Mouse (Mus musculus) kidney, embryonic 16.5 days (tissue): ENCODE data around the gene Fam8a1. TPM values are rescaled to one million over a fixed set of nuclear protein-coding genes. Genes with fewer than 3 reads are reported as not detected.

ENCODE experiments used
- ATAC-seq: fragments of 200-750 bp; cut with Nextera tagmentation; 2 replicates; pipeline ENCODE4 v1.8.0; 2017; ENCODE audit warnings: moderate TSS enrichment; ENCODE audit not compliant: low FRiP score, low TSS enrichment
- H3K27ac ChIP-seq: fragments of 300-500 bp; sonication (generic); 2 replicates; pipeline ENCODE4 v1.5.1; 2014; ENCODE audit warnings: low read length
- H3K27me3 ChIP-seq: fragments of 300-500 bp; sonication (generic); 2 replicates; pipeline ENCODE4 v1.6.1; 2014; ENCODE audit warnings: low read length, control low read depth, mixed read lengths; ENCODE audit not compliant: insufficient read depth
- H3K36me3 ChIP-seq: fragments of 300-500 bp; sonication (generic); 2 replicates; pipeline ENCODE4 v1.6.1; 2014; ENCODE audit warnings: low read length, control low read depth, mixed read lengths; ENCODE audit not compliant: insufficient read depth
- H3K4me1 ChIP-seq: fragments of 300-500 bp; sonication (generic); 2 replicates; pipeline ENCODE4 v1.6.1; 2014; ENCODE audit warnings: low read length, control low read depth, mixed read lengths; ENCODE audit not compliant: insufficient read depth
- H3K4me2 ChIP-seq: fragments of 300-500 bp; sonication (generic); replicated peaks from 2 replicates; pipeline ENCODE4 v1.6.1; 2014; ENCODE audit warnings: low read depth, low read length
- H3K4me3 ChIP-seq: fragments of 300-500 bp; sonication (generic); 2 replicates; pipeline ENCODE4 v1.5.1; 2014; ENCODE audit warnings: mild to moderate bottlenecking, low read length
- H3K9ac ChIP-seq: fragments of 300-500 bp; sonication (generic); replicated peaks from 2 replicates; pipeline ENCODE4 v1.6.1; 2014; ENCODE audit warnings: low read length
- H3K9me3 ChIP-seq: fragments of 300-500 bp; sonication (generic); 2 replicates; pipeline ENCODE4 v1.6.1; 2016; ENCODE audit warnings: low read length, control low read depth
- WGBS: fragments of 180-500 bp; shearing (Covaris S2); extraction: QIAGEN DNeasy Blood & Tissue Kit; methylation state at CpG from one replicate; pipeline ENCODE4 v1.1.7; 2014; 5-methylcytosine and 5-hydroxymethylcytosine counted together
- polyA plus RNA-seq: library from polyadenylated mRNA; unstranded; fragments of >200 nt; fragmentation: Nextera tagmentation; extraction: Ambion mirVana; gene quantifications from 2 replicates; pipeline ENCODE4 v1.2.1, GENCODE M21; 2015

Fam8a1 gene
- polyA plus RNA-seq, 1 experiment from 2014 or later, result 8.1 TPM

DNA sequence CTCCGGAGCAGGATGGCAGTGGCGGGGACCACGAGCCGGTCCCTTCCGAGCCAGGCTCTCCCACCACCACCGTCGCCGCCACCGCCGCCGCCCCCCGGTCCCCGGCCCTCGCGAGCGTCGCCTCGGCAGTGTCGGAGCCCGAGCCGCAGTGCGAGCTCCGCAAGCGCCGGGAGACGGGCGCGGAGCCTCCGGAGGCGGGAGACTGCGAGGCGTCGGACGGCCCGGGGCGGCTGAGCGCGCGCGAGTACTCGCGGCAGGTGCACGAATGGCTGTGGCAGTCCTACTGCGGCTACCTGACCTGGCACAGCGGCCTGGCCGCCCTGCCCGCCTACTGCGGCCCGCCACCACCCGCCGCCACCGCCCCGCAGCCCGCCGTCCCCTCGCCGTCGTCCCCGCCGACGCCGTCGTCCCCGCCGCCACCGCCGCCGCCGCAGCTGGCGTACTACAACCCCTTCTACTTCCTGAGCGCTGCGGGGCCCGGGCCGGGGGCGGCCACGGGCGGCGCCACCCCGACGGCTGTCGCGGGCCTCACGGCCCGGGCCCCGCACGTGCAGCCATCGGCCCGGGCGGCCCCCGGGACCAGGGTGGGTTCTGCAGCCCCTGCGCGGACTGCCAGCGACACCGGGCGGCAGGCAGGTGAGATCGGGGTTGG is 424 bp downstream of the Fam8a1 start:
- H3K27ac ChIP-seq, result peak overlapping the region; percentile 73
- peaks cover 13% of the 10 kb centered on the region for H3K36me3 ChIP-seq
- no peaks in the 10 kb centered on the region for H3K27me3 ChIP-seq
- H3K4me2 ChIP-seq, result peak overlapping the region; percentile 84
- H3K4me3 ChIP-seq, result peak overlapping the region; percentile 89
- ATAC-seq, result peak; percentile 77
- peaks cover 8% of the 10 kb centered on the region for H3K4me1 ChIP-seq
- WGBS, result under 1% methylated on average over 50 of the region's 96 CpGs
- no peaks in the 10 kb centered on the region for H3K9me3 ChIP-seq
- H3K9ac ChIP-seq, result peak overlapping the region; percentile 91

DNA sequence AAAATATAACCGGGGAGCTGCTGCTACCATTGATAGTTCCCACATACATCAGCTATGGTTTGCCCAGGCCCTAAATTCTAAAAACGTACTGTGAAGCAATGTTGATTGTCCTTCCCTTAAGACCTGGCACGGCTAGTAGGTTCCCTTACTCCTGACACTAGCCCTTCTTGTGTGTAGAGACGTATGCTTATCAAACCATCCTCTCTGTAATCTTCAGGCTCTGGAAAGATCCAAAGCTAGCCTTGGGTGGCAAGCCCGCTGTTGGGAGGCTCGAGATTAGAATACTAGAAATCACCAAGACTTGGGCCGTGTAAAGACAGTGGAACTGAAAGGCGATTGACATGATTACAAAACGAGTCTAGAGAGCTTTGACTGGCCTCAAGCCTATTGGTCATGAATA is 1.2 kb downstream of the Fam8a1 start:
- Histone ChIP-seq H3K27ac (no peak overlapping the region), H3K4me1 (peaks cover 8% of the 10 kb centered on the region), H3K9me3 (no peaks in the 10 kb centered on the region), H3K36me3 (peaks cover 16% of the 10 kb centered on the region), H3K27me3 (no peaks in the 10 kb centered on the region), H3K4me2 (peak overlapping the region; percentile 84), H3K9ac (peak overlapping the region; percentile 91), H3K4me3 (peak overlapping the region; percentile 89)
- ATAC-seq, result no peak
- WGBS, result 67% methylated on average over 9 of the region's 9 CpGs

DNA sequence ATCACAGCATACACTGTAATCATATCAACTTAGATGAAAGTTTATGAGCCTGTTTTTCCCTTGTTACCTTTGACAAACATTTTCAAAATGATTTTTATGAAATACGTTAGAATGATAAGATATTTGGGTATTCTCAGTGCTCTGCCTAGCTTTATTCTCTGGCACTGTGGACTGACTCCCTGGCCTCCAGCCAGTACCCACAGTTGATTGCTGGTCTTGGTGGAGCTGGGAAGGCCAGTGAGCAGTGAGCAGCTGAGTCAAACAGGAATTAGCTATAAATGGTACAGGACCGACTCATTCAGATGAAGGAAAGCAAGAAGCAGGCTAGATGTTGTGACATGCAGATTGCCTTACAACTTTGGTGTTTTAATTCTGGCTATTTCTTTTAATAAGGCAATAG is 5.3 kb downstream of the Fam8a1 start:
- Histone ChIP-seq H3K4me2 (no peak overlapping the region), H3K27ac (no peak overlapping the region), H3K9me3 (no peaks in the 10 kb centered on the region), H3K9ac (no peak overlapping the region), H3K4me1 (peaks cover 8% of the 10 kb centered on the region), H3K27me3 (no peaks in the 10 kb centered on the region), H3K4me3 (no peak overlapping the region), H3K36me3 (peaks cover 28% of the 10 kb centered on the region)
- 86% methylated on average over 2 of the region's 2 CpGs for WGBS
- ATAC-seq, result no peak

- no peak overlapping the region for H3K9ac ChIP-seq
- no peak for ATAC-seq
- H3K27ac ChIP-seq, result no peak overlapping the region
- no peaks in the 10 kb centered on the region for H3K9me3 ChIP-seq
- peaks cover 32% of the 10 kb centered on the region for H3K36me3 ChIP-seq
- no peak overlapping the region for H3K4me2 ChIP-seq
- no peak overlapping the region for H3K4me3 ChIP-seq
- H3K27me3 ChIP-seq, result no peaks in the 10 kb centered on the region
- H3K4me1 ChIP-seq, result no peaks in the 10 kb centered on the region
- 83% methylated on average over 4 of the region's 4 CpGs for WGBS
These were observed 8.4 kb downstream of the Fam8a1 start for GRCm38 (mm10) chr13:46677721-46678120.

- WGBS, result 85% methylated on average over 2 of the region's 2 CpGs
- H3K4me1 ChIP-seq, result no peaks in the 10 kb centered on the region
- no peak for ATAC-seq
- no peak overlapping the region for H3K9ac ChIP-seq
- H3K4me3 ChIP-seq, result no peak overlapping the region
- H3K27ac ChIP-seq, result no peak overlapping the region
- H3K9me3 ChIP-seq, result no peaks in the 10 kb centered on the region
- H3K36me3 ChIP-seq, result peaks cover 35% of the 10 kb centered on the region
- no peaks in the 10 kb centered on the region for H3K27me3 ChIP-seq
- H3K4me2 ChIP-seq, result no peak overlapping the region
These were observed 13.6 kb downstream of the Fam8a1 start for GRCm38 (mm10) chr13:46682921-46683320.

GRCm38 (mm10) chr13:46683370-46683769 is 14.0 kb downstream of the Fam8a1 start:
- 84% methylated on average over 1 of the region's 1 CpGs for WGBS
- no peak overlapping the region for H3K4me3 ChIP-seq
- H3K4me2 ChIP-seq, result no peak overlapping the region
- H3K4me1 ChIP-seq, result no peaks in the 10 kb centered on the region
- no peak overlapping the region for H3K27ac ChIP-seq
- H3K9ac ChIP-seq, result no peak overlapping the region
- no peak for ATAC-seq
- H3K27me3 ChIP-seq, result no peaks in the 10 kb centered on the region
- no peaks in the 10 kb centered on the region for H3K9me3 ChIP-seq
- peaks cover 34% of the 10 kb centered on the region for H3K36me3 ChIP-seq

DNA sequence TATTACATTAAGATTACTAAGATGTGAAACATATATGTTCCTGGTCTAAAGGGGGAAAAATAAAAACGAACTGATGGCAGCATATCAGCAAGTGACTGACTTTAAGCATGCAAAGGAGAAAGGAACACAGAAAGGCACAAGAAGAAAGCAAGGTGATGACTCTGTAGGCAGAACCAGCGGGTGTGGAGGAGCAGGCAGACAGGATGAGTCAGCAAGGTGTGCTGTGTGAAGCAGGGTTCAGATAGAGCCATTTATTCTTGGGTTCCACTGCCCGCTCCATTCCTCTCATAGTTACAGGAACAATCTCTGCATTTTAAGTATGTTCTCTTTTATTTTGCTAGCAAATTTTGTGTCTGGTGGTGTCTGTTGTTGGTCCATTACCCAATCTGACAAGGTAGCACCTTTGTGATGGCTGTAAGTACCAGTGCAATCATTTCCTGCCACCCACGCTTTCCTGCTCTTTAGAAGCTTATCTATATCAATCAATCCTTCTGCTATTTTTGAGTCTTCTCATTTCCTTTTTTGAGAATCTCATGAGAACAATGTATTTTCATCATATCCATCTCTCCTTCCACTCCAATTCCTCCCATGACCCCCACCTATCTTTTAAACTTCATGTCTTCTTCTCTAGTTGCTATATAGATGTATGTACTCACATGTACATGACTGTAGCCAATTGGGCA is 21.4 kb downstream of the Fam8a1 start:
- peaks cover 32% of the 10 kb centered on the region for H3K36me3 ChIP-seq

DNA sequence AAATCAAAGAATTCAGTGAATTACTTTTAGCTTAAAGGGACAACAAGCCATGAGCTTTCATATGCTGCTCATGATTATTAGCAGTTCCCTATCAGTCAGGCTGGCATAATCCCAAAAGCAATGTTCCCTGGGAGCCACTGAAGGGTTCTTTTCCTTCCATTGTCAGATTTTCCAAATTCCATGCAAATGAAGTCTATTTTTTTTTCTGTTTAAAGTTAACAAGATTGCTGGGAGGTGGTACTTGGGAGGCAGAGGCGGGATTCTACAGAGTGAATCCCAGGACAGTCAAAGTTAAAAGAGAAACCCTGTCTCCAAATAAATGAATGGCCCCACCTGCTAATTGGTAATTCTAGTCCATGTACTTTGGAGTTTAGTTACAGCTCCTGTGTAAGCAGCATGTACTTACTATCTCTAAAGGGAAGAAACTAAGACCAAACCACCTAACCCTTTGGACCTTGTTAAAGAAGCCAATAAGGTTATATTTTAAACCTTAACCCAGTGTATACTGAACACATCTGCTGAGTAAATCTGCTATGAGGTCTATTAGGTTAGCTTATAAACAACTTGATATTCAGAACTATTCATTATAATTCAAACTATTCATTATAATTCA is 26.1 kb downstream of the Fam8a1 start:
- Histone ChIP-seq H3K9ac (no peak overlapping the region), H3K27ac (no peak overlapping the region), H3K4me1 (no peaks in the 10 kb centered on the region), H3K4me2 (no peak overlapping the region), H3K4me3 (no peak overlapping the region), H3K36me3 (peaks cover 11% of the 10 kb centered on the region), H3K9me3 (no peaks in the 10 kb centered on the region), H3K27me3 (no peaks in the 10 kb centered on the region)
- WGBS, result 83% methylated on average over 1 of the region's 1 CpGs
- ATAC-seq, result peak; percentile 59; the same call in 1 of the 2 replicates

More for the DNA sequence above, 21.4 kb downstream of the Fam8a1 start:
- H3K4me2 ChIP-seq, result no peak overlapping the region
- H3K27me3 ChIP-seq, result no peaks in the 10 kb centered on the region
- H3K9ac ChIP-seq, result no peak overlapping the region
- ATAC-seq, result no peak
- no peaks in the 10 kb centered on the region for H3K4me1 ChIP-seq
- H3K9me3 ChIP-seq, result no peaks in the 10 kb centered on the region
- no peak overlapping the region for H3K27ac ChIP-seq
- WGBS, result 80% methylated on average over 4 of the region's 4 CpGs
- H3K4me3 ChIP-seq, result no peak overlapping the region

DNA sequence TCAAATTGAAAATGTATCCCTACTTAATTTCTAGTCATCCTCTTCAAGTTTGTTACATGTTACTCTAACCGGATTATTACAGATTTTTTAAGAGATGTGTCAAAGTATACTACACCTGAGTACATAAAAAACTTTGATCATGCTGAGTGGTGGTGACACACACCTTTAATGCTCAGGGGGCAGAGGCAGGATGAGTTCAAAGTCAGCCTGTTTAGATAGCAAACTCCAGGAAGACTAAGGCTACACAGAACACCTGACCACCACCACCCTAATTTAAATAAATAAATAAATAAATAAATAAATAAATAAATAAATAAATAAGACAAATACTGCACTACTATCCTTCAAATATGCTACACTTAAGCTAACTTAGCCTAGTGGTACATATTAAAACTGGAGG is 26.6 kb downstream of the Fam8a1 start:
- Histone ChIP-seq H3K4me1 (no peaks in the 10 kb centered on the region), H3K4me2 (no peak overlapping the region), H3K9ac (no peak overlapping the region), H3K27ac (no peak overlapping the region), H3K27me3 (no peaks in the 10 kb centered on the region), H3K9me3 (no peaks in the 10 kb centered on the region), H3K36me3 (peaks cover 11% of the 10 kb centered on the region), H3K4me3 (no peak overlapping the region)
- no peak for ATAC-seq
- 96% methylated on average over 1 of the region's 1 CpGs for WGBS

DNA sequence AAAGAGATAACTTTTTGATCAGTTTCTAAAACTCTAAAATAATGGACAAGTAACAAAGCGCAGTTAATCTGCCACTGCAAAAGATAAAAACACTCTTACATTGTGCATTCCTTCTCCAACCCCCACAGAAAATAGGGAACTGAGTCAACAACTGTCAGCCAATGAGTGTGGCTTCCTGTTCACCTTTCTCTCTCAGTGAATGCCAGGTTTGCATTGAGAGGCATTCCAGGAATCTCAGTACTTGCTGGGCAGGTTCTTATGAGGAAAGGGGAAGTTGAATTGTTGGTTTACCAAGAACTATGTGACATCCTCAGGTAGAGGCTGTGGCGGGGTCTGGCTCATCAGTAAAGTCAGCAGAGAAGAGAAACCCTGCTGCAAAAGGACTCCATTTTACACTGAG is 27.5 kb downstream of the Fam8a1 start:
- ATAC-seq, result no peak
- H3K36me3 ChIP-seq, result peaks cover 11% of the 10 kb centered on the region
- WGBS, result 87% methylated on average over 2 of the region's 2 CpGs
- no peak overlapping the region for H3K9ac ChIP-seq
- H3K9me3 ChIP-seq, result no peaks in the 10 kb centered on the region
- H3K27me3 ChIP-seq, result no peaks in the 10 kb centered on the region
- no peaks in the 10 kb centered on the region for H3K4me1 ChIP-seq
- H3K4me3 ChIP-seq, result no peak overlapping the region
- no peak overlapping the region for H3K4me2 ChIP-seq
- H3K27ac ChIP-seq, result no peak overlapping the region
